Mouse (Mus musculus) lung, adult 2 months (tissue): ENCODE data around the gene Rsph9. TPM values are rescaled to one million over a fixed set of nuclear protein-coding genes. Genes with fewer than 3 reads are reported as not detected.
A peak's percentile ranks its signal among the peaks of the same experiment; 100 is the strongest.

Source experiments
- DNase-seq: peaks from one replicate; pipeline ENCODE4 v3.0.0; 2022
- H3K4me1 ChIP-seq: fragments of 200-500 bp; 2 replicates; pipeline ENCODE4 v1.6.1; 2011; ENCODE audit warnings: low read length; ENCODE audit not compliant: control insufficient read depth, insufficient read depth
- H3K4me3 ChIP-seq: fragments of 200-500 bp; replicated peaks from 2 replicates; pipeline ENCODE3; 2011; ENCODE audit warnings: low read depth, mild to moderate bottlenecking, control low read depth, low read length; ENCODE audit errors: extremely low read depth
- CTCF ChIP-seq: fragments of 200-500 bp; IDR thresholded peaks from 2 replicates; pipeline ENCODE4 v1.5.1; 2011; ENCODE audit warnings: mild to moderate bottlenecking, low read length, control low read depth; ENCODE audit not compliant: insufficient read depth
- POLR2A ChIP-seq: fragments of 200-500 bp; IDR thresholded peaks from 2 replicates; pipeline ENCODE4 v1.6.1; 2011; ENCODE audit warnings: low read depth, mild to moderate bottlenecking, control low read depth, low read length, borderline replicate concordance; ENCODE audit errors: extremely low read depth
- WGBS: fragments of 180-500 bp; shearing (Covaris S2); methylation state at CpG from one replicate; pipeline ENCODE4 v1.1.7; 2018; 5-methylcytosine and 5-hydroxymethylcytosine counted together
- polyA plus RNA-seq: library from polyadenylated mRNA; depleted of rRNA; stranded (reverse); fragments of >200 nt; gene quantifications from 2 replicates; pipeline ENCODE4 v1.2.3, GENCODE M21; 2012

Gene Rsph9
- polyA plus RNA-seq, 1 experiment, result 28.1 TPM

- no peak for TF ChIP-seq POLR2A
- no peak for TF ChIP-seq CTCF
- Histone ChIP-seq H3K4me3 (no peak overlapping the region), H3K4me1 (peaks cover 7% of the 10 kb centered on the region)
- DNase-seq, result no peak
- 77% methylated on average over 12 of the region's 12 CpGs for WGBS
Measured at GRCm38 (mm10) chr17:46123953-46124700, 19.9 kb downstream of the Rsph9 start.

GRCm38 (mm10) chr17:46123285-46123684 lies 20.7 kb downstream of the Rsph9 start:
- H3K4me3 ChIP-seq, result no peak overlapping the region
- DNase-seq, result no peak
- peaks cover 7% of the 10 kb centered on the region for H3K4me1 ChIP-seq
- TF ChIP-seq POLR2A (no peak), CTCF (no peak)
- 91% methylated on average over 4 of the region's 4 CpGs for WGBS

- no peak overlapping the region for H3K4me3 ChIP-seq
- TF ChIP-seq POLR2A (no peak), CTCF (no peak)
- peaks cover 7% of the 10 kb centered on the region for H3K4me1 ChIP-seq
- no peak for DNase-seq
- 96% methylated on average over 4 of the region's 4 CpGs for WGBS
Measured at GRCm38 (mm10) chr17:46122791-46123190, 21.2 kb downstream of the Rsph9 start.

- no peak for DNase-seq
- WGBS, result 88% methylated on average over 10 of the region's 10 CpGs
- no peak for TF ChIP-seq POLR2A
- TF ChIP-seq CTCF, result no peak
Measured at GRCm38 (mm10) chr17:46119641-46120040, 24.4 kb downstream of the Rsph9 start.

GRCm38 (mm10) chr17:46118423-46118850 lies 25.6 kb downstream of the Rsph9 start:
- TF ChIP-seq POLR2A (no peak), CTCF (no peak)
- 69% methylated on average over 4 of the region's 4 CpGs for WGBS
- no peak for DNase-seq
- H3K4me3 ChIP-seq, result no peak overlapping the region
- H3K4me1 ChIP-seq, result peaks cover 31% of the 10 kb centered on the region

More at GRCm38 (mm10) chr17:46119641-46120040, 24.4 kb downstream of the Rsph9 start:
- Histone ChIP-seq H3K4me1 (peaks cover 23% of the 10 kb centered on the region), H3K4me3 (no peak overlapping the region)

- Histone ChIP-seq H3K4me1 (peaks cover 31% of the 10 kb centered on the region), H3K4me3 (no peak overlapping the region)
- no peak for TF ChIP-seq POLR2A
- DNase-seq, result no peak
- 66% methylated on average over 13 of the region's 13 CpGs for WGBS
Measured at GRCm38 (mm10) chr17:46117623-46118422, 26.2 kb downstream of the Rsph9 start.

GRCm38 (mm10) chr17:46116881-46117280 lies 27.1 kb downstream of the Rsph9 start:
- 61% methylated on average over 3 of the region's 3 CpGs for WGBS
- DNase-seq, result no peak
- H3K4me3 ChIP-seq, result no peak overlapping the region
- H3K4me1 ChIP-seq, result peaks cover 31% of the 10 kb centered on the region
- no peak for TF ChIP-seq POLR2A
- no peak for TF ChIP-seq CTCF

- TF ChIP-seq CTCF (no peak), POLR2A (no peak)
- Histone ChIP-seq H3K4me3 (no peak overlapping the region), H3K4me1 (peaks cover 31% of the 10 kb centered on the region)
- no peak for DNase-seq
- WGBS, result 51% methylated on average over 11 of the region's 11 CpGs
Measured at GRCm38 (mm10) chr17:46116138-46116537, 27.9 kb downstream of the Rsph9 start.

- peaks cover 31% of the 10 kb centered on the region for H3K4me1 ChIP-seq
- whole genome bisulfite sequencing, result 18% methylated on average over 2 of the region's 2 CpGs
- no peak overlapping the region for H3K4me3 ChIP-seq
- DNase-seq, result no peak
- TF ChIP-seq POLR2A (no peak), CTCF (no peak)
Measured at GRCm38 (mm10) chr17:46115489-46115888, 28.5 kb downstream of the Rsph9 start.

GRCm38 (mm10) chr17:46110402-46111289 lies 33.4 kb downstream of the Rsph9 start, which contains the start of gene Mrps18a:
Gene Mrps18a, plus strand, starts transcription at chr17:46110986.
- Histone ChIP-seq H3K4me3 (peak within 1 kb of the TSS; percentile 87), H3K4me1 (peaks cover 14% of the 10 kb centered on the region)
- TF ChIP-seq CTCF (no peak), POLR2A (peak; percentile 78; the same call in 1 of the 2 replicates)
- DNase-seq, result peak; percentile 78
- WGBS, result 5% methylated on average over 38 of the region's 38 CpGs
